Mouse (Mus musculus) lung, postnatal 0 days (tissue): ENCODE data around the gene Abi3.

Experiments used
- CTCF ChIP-seq: IDR thresholded peaks from 2 replicates; pipeline ENCODE4 v1.5.1; 2016; ENCODE audit warnings: antibody characterized with exemption, mild to moderate bottlenecking
- EP300 ChIP-seq: IDR thresholded peaks from 2 replicates; pipeline ENCODE4 v1.6.1; 2016; ENCODE audit warnings: antibody characterized with exemption, mild to moderate bottlenecking, control low read depth

- TF ChIP-seq CTCF: no peak
- TF ChIP-seq EP300: no peak
These were observed 812 bp downstream of the Abi3 start for GRCm38 (mm10) chr11:95841498-95841830.
